Mouse (Mus musculus): ENCODE results near the gene Fat4. TPM values are rescaled to one million over a fixed set of nuclear protein-coding genes. Genes with fewer than 3 reads are reported as not detected.

The Fat4 gene
- polyA plus RNA-seq, 1 experiment = 0.13 TPM

GRCm38 (mm10) chr3:38883676-38884075 lies 3.1 kb upstream of the Fat4 start:
- TF ChIP-seq EP300 (IDR thresholded peaks at IDR 0.05; ENCODE audit: insufficient read depth, low read depth, low read length) (no peak), CTCF (IDR thresholded peaks at IDR 0.05; ENCODE audit: low read depth, low read length) (no peak), POLR2A (IDR thresholded peaks at IDR 0.05; ENCODE audit: insufficient read depth, low read length) (no peak)
- Histone ChIP-seq H3K4me1 (ENCODE audit: control insufficient read depth, insufficient read depth, low read length) (no peaks in the 10 kb centered on the region), H3K36me3 (ENCODE audit: control insufficient read depth, insufficient read depth, low read length, poor library complexity, severe bottlenecking) (no peaks in the 10 kb centered on the region), H3K9ac (ENCODE audit: low read depth, poor library complexity, severe bottlenecking) (no peak overlapping the region), H3K4me3 (ENCODE audit: low read depth, low read length) (no peak overlapping the region), H3K27ac (ENCODE audit: insufficient read depth, low read length) (no peak overlapping the region), H3K27me3 (ENCODE audit: control insufficient read depth, insufficient read depth, low read length, poor library complexity, severe bottlenecking) (peaks cover 5% of the 10 kb centered on the region; the same call in 1 of the 2 replicates), H3K9me3 (replicated peaks; ENCODE audit: control insufficient read depth, insufficient read depth, low read length, poor library complexity, severe bottlenecking) (no peaks in the 10 kb centered on the region)

- Histone ChIP-seq H3K4me3 (ENCODE audit: low read depth, low read length) (no peak overlapping the region), H3K36me3 (ENCODE audit: control insufficient read depth, insufficient read depth, low read length, poor library complexity, severe bottlenecking) (no peaks in the 10 kb centered on the region), H3K27ac (ENCODE audit: insufficient read depth, low read length) (no peak overlapping the region), H3K9me3 (replicated peaks; ENCODE audit: control insufficient read depth, insufficient read depth, low read length, poor library complexity, severe bottlenecking) (no peaks in the 10 kb centered on the region), H3K4me1 (ENCODE audit: control insufficient read depth, insufficient read depth, low read length) (no peaks in the 10 kb centered on the region), H3K9ac (ENCODE audit: low read depth, poor library complexity, severe bottlenecking) (no peak overlapping the region), H3K27me3 (ENCODE audit: control insufficient read depth, insufficient read depth, low read length, poor library complexity, severe bottlenecking) (peaks cover 5% of the 10 kb centered on the region; the same call in 1 of the 2 replicates)
- TF ChIP-seq POLR2A (IDR thresholded peaks at IDR 0.05; ENCODE audit: insufficient read depth, low read length) (no peak), CTCF (IDR thresholded peaks at IDR 0.05; ENCODE audit: low read depth, low read length) (peak; percentile 55)
These were observed 2.5 kb upstream of the Fat4 start for GRCm38 (mm10) chr3:38884276-38884675.

- no peak overlapping the region for H3K27ac ChIP-seq (ENCODE audit: insufficient read depth, low read length)
- H3K27me3 ChIP-seq (ENCODE audit: control insufficient read depth, insufficient read depth, low read length, poor library complexity, severe bottlenecking) = peaks cover 5% of the 10 kb centered on the region; the same call in 1 of the 2 replicates
- no peak for TF ChIP-seq POLR2A (IDR thresholded peaks at IDR 0.05; ENCODE audit: insufficient read depth, low read length)
- no peak for TF ChIP-seq EP300 (IDR thresholded peaks at IDR 0.05; ENCODE audit: insufficient read depth, low read depth, low read length)
- no peak for TF ChIP-seq CTCF (IDR thresholded peaks at IDR 0.05; ENCODE audit: low read depth, low read length)
- no peaks in the 10 kb centered on the region for H3K4me1 ChIP-seq (ENCODE audit: control insufficient read depth, insufficient read depth, low read length)
- 0 out of 2 replicates have a peak overlapping the region, but pooled peaks have one; percentile 8 for H3K9ac ChIP-seq (ENCODE audit: low read depth, poor library complexity, severe bottlenecking)
- H3K4me3 ChIP-seq (ENCODE audit: low read depth, low read length) = peak overlapping the region; percentile 80
- no peaks in the 10 kb centered on the region for H3K9me3 ChIP-seq (replicated peaks; ENCODE audit: control insufficient read depth, insufficient read depth, low read length, poor library complexity, severe bottlenecking)
- no peaks in the 10 kb centered on the region for H3K36me3 ChIP-seq (ENCODE audit: control insufficient read depth, insufficient read depth, low read length, poor library complexity, severe bottlenecking)
These were observed 1.8 kb upstream of the Fat4 start for GRCm38 (mm10) chr3:38884919-38885418.

- H3K9ac ChIP-seq (ENCODE audit: low read depth, poor library complexity, severe bottlenecking) = 0 out of 2 replicates have a peak overlapping the region, but pooled peaks have one; percentile 8
- no peaks in the 10 kb centered on the region for H3K4me1 ChIP-seq (ENCODE audit: control insufficient read depth, insufficient read depth, low read length)
These were observed 1.2 kb upstream of the Fat4 start for GRCm38 (mm10) chr3:38885481-38886001.

GRCm38 (mm10) chr3:38886061-38886821 lies 499 bp upstream of the Fat4 start:
- H3K36me3 ChIP-seq (ENCODE audit: control insufficient read depth, insufficient read depth, low read length, poor library complexity, severe bottlenecking) = no peaks in the 10 kb centered on the region
- peak overlapping the region; percentile 80 for H3K4me3 ChIP-seq (ENCODE audit: low read depth, low read length)
- no peak for TF ChIP-seq POLR2A (IDR thresholded peaks at IDR 0.05; ENCODE audit: insufficient read depth, low read length)
- TF ChIP-seq CTCF (IDR thresholded peaks at IDR 0.05; ENCODE audit: low read depth, low read length) = no peak
- no peak for TF ChIP-seq EP300 (IDR thresholded peaks at IDR 0.05; ENCODE audit: insufficient read depth, low read depth, low read length)
- H3K4me1 ChIP-seq (ENCODE audit: control insufficient read depth, insufficient read depth, low read length) = no peaks in the 10 kb centered on the region
- peaks cover 5% of the 10 kb centered on the region; the same call in 1 of the 2 replicates for H3K27me3 ChIP-seq (ENCODE audit: control insufficient read depth, insufficient read depth, low read length, poor library complexity, severe bottlenecking)
- H3K9ac ChIP-seq (ENCODE audit: low read depth, poor library complexity, severe bottlenecking) = 0 out of 2 replicates have a peak overlapping the region, but pooled peaks have one; percentile 8
- no peaks in the 10 kb centered on the region for H3K9me3 ChIP-seq (replicated peaks; ENCODE audit: control insufficient read depth, insufficient read depth, low read length, poor library complexity, severe bottlenecking)
- H3K27ac ChIP-seq (ENCODE audit: insufficient read depth, low read length) = no peak overlapping the region

More at GRCm38 (mm10) chr3:38885481-38886001, 1.2 kb upstream of the Fat4 start:
- H3K36me3 ChIP-seq (ENCODE audit: control insufficient read depth, insufficient read depth, low read length, poor library complexity, severe bottlenecking) = no peaks in the 10 kb centered on the region
- TF ChIP-seq EP300 (IDR thresholded peaks at IDR 0.05; ENCODE audit: insufficient read depth, low read depth, low read length) = no peak
- no peak for TF ChIP-seq CTCF (IDR thresholded peaks at IDR 0.05; ENCODE audit: low read depth, low read length)
- TF ChIP-seq POLR2A (IDR thresholded peaks at IDR 0.05; ENCODE audit: insufficient read depth, low read length) = no peak
- H3K4me3 ChIP-seq (ENCODE audit: low read depth, low read length) = peak overlapping the region; percentile 80
- no peak overlapping the region for H3K27ac ChIP-seq (ENCODE audit: insufficient read depth, low read length)
- H3K9me3 ChIP-seq (replicated peaks; ENCODE audit: control insufficient read depth, insufficient read depth, low read length, poor library complexity, severe bottlenecking) = no peaks in the 10 kb centered on the region
- H3K27me3 ChIP-seq (ENCODE audit: control insufficient read depth, insufficient read depth, low read length, poor library complexity, severe bottlenecking) = peaks cover 5% of the 10 kb centered on the region; the same call in 1 of the 2 replicates
